Mouse (Mus musculus) CH12.LX (cell line): Measurements from ENCODE around the gene Sox12.

Experiments
- CHD1 ChIP-seq: IDR thresholded peaks from 2 replicates; pipeline ENCODE4 v1.6.1; 2012; ENCODE audit warnings: low read depth, low read length, improper control_type of control experiment, inconsistent platforms
- CHD2 ChIP-seq: IDR thresholded peaks from 2 replicates; pipeline ENCODE4 v1.6.1; 2011; ENCODE audit warnings: low read length, improper control_type of control experiment
- CTCF ChIP-seq, 2 experiments: IDR thresholded peaks in 1 of 2; conservative IDR thresholded peaks in 1 of 2; 2 replicates each; pipeline ENCODE4 v1.5.1; 2011 to 2012; ENCODE audit warnings: low read depth in 2 of 2, low read length in 2 of 2, improper control_type of control experiment in 1 of 2, inconsistent platforms in 1 of 2, mild to moderate bottlenecking in 1 of 2, moderate library complexity in 1 of 2
- ELF1 ChIP-seq: IDR thresholded peaks from 2 replicates; pipeline ENCODE4 v1.6.1; 2014; ENCODE audit warnings: low read depth, mild to moderate bottlenecking, inconsistent platforms, low read length, improper control_type of control experiment
- EP300 ChIP-seq: IDR thresholded peaks from 2 replicates; pipeline ENCODE4 v1.6.1; 2011; ENCODE audit warnings: low read length, improper control_type of control experiment
- ETS1 ChIP-seq: conservative IDR thresholded peaks from 2 replicates; pipeline ENCODE4 v1.6.1; 2012; ENCODE audit warnings: low read depth, mild to moderate bottlenecking, inconsistent platforms, low read length, improper control_type of control experiment, moderate library complexity
- MEF2A ChIP-seq: IDR thresholded peaks from 2 replicates; pipeline ENCODE4 v1.6.1; 2014; ENCODE audit warnings: low read depth, mild to moderate bottlenecking, inconsistent platforms, low read length, improper control_type of control experiment, borderline replicate concordance
- MXI1 ChIP-seq: IDR thresholded peaks from 2 replicates; pipeline ENCODE4 v1.6.1; 2011; ENCODE audit warnings: mild to moderate bottlenecking, low read depth, low read length, improper control_type of control experiment
- NELFE ChIP-seq: IDR thresholded peaks from 2 replicates; pipeline ENCODE4 v1.6.1; 2011; ENCODE audit warnings: low read depth, low read length, improper control_type of control experiment
- POLR2A ChIP-seq: IDR thresholded peaks from 2 replicates; pipeline ENCODE4 v1.6.1; 2011; ENCODE audit warnings: low read depth, mild to moderate bottlenecking, improper control_type of control experiment, low read length
- RAD21 ChIP-seq: IDR thresholded peaks from 2 replicates; pipeline ENCODE4 v1.6.1; 2011; ENCODE audit warnings: low read depth, mild to moderate bottlenecking, low read length, improper control_type of control experiment, moderate library complexity
- RCOR1 ChIP-seq: conservative IDR thresholded peaks from 2 replicates; pipeline ENCODE4 v1.6.1; 2012; ENCODE audit warnings: low read depth, mild to moderate bottlenecking, inconsistent platforms, low read length, improper control_type of control experiment
- ZMIZ1 ChIP-seq: IDR thresholded peaks from 2 replicates; pipeline ENCODE4 v1.6.1; 2012; ENCODE audit warnings: low read depth, mild to moderate bottlenecking, inconsistent platforms, low read length, improper control_type of control experiment

GRCm38 (mm10) chr2:152427493-152427892 is 29.6 kb upstream of the Sox12 start:
- no peak for TF ChIP-seq CTCF (conservative IDR thresholded peaks at IDR 0.05 in 1 of 2, IDR thresholded peaks at IDR 0.05 in 1 of 2; ENCODE audit: low read depth in 2 of 2, low read length in 2 of 2)
- no peak for TF ChIP-seq CHD1
- no peak for TF ChIP-seq RAD21
- no peak for TF ChIP-seq MXI1
- TF ChIP-seq ELF1, result no peak
- TF ChIP-seq RCOR1, result no peak
- no peak for TF ChIP-seq NELFE
- TF ChIP-seq POLR2A, result no peak
- TF ChIP-seq CHD2, result no peak
- TF ChIP-seq EP300, result no peak
- TF ChIP-seq ZMIZ1, result no peak
- TF ChIP-seq MEF2A, result no peak
- no peak for TF ChIP-seq ETS1
